Mouse (Mus musculus) layer of hippocampus, adult 9-10 months (tissue): Measurements from ENCODE around the gene Aars.
"Not testable (repeated sequence)": the region's sequence is repeated elsewhere in the genome, so short reads cannot be mapped to it uniquely, and the experiment has no call there.

Experiments used
- DNase-seq: peaks from one replicate; pipeline ENCODE4 v3.0.0; 2022; ENCODE audit warnings: low spot score

Gene Aars

GRCm38 (mm10) chr8:111094719-111095302 lies 61.9 kb downstream of the Aars start:
- DNase-seq: not testable (repeated sequence)
